Mouse (Mus musculus): Measurements from ENCODE around the gene Mdh1. TPM values are rescaled to one million over a fixed set of nuclear protein-coding genes. Genes with fewer than 3 reads are reported as not detected.
"Not testable (repeated sequence)": the region's sequence is repeated elsewhere in the genome, so short reads cannot be mapped to it uniquely, and the experiment has no call there.

Mdh1 gene
- polyA plus RNA-seq, 1 experiment, result 261 TPM

DNA sequence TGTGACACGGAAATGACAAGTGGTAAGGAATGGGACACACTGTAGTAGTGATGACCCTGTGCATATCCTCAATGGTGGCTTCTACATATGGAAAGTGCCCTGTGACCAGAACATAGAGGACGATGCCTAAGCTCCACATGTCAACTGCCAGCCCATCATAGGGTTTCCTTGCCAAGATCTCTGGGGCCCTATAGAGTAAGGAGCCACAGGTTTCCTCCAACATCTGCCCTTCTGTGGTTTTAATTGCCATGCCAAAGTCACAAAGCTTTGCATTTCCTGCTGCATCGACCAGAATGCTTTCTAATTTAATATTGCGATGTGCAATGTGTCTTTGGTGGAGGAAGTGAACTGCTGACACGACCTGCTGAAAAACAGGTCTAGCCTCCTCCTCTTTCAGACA lies 65.1 kb downstream of the Mdh1 start:
- not testable (repeated sequence) for H3K4me1 ChIP-seq (ENCODE audit: control insufficient read depth, insufficient read depth, insufficient read length, low read length); H3K4me3 ChIP-seq (ENCODE audit: low read depth, low read length); H3K27me3 ChIP-seq (ENCODE audit: control insufficient read depth, insufficient read depth, low read length); H3K27ac ChIP-seq (ENCODE audit: insufficient read depth, low read depth, low read length); H3K36me3 ChIP-seq (ENCODE audit: control insufficient read depth, insufficient read depth, low read length)
- 67% methylated on average over 5 of the region's 5 CpGs for WGBS

Other genes with a start within 250 kb of the Mdh1 start
- 0.95 and 1.9 TPM in 2 replicates for gene Ugp2, start 201.2 kb downstream of the Mdh1 start, polyA plus RNA-seq (2012; rRNA removed)
- gene Wdpcp, start 132 bp downstream of the Mdh1 start, polyA plus RNA-seq (2012; rRNA removed), result 1.1 and 1.5 TPM in 2 replicates